Mouse (Mus musculus) hindbrain, embryonic 14.5 days (tissue): ENCODE measurements around the gene Cdk14. TPM values are rescaled to one million over a fixed set of nuclear protein-coding genes. Genes with fewer than 3 reads are reported as not detected.
A peak's percentile ranks its signal among the peaks of the same experiment; 100 is the strongest.

Experiments used
- ATAC-seq: fragments of 200-750 bp; cut with Nextera tagmentation; 2 replicates; pipeline ENCODE4 v1.8.0; 2017; ENCODE audit warnings: moderate number of reproducible peaks, mild to moderate bottlenecking, moderate TSS enrichment, moderate library complexity; ENCODE audit not compliant: low FRiP score
- DNase-seq: peaks from one replicate; pipeline ENCODE4 v3.0.0-alpha.2; 2015; ENCODE audit warnings: low spot score
- H3K27ac ChIP-seq: fragments of 300-500 bp; sonication (generic); 2 replicates; pipeline ENCODE4 v1.5.1; 2014; ENCODE audit warnings: mild to moderate bottlenecking, moderate library complexity
- H3K27me3 ChIP-seq: fragments of 300-500 bp; sonication (generic); 2 replicates; pipeline ENCODE4 v1.6.1; 2014; ENCODE audit warnings: mild to moderate bottlenecking, low read length, mixed read lengths; ENCODE audit not compliant: control insufficient read depth, insufficient read depth
- H3K36me3 ChIP-seq: fragments of 300-500 bp; sonication (generic); replicated peaks from 2 replicates; pipeline ENCODE4 v1.6.1; 2014; ENCODE audit not compliant: control insufficient read depth, insufficient read depth
- H3K4me1 ChIP-seq: fragments of 300-500 bp; sonication (generic); replicated peaks from 2 replicates; pipeline ENCODE4 v1.6.1; 2014; ENCODE audit warnings: antibody characterized with exemption, low read length, mixed read lengths; ENCODE audit not compliant: control insufficient read depth, insufficient read depth
- H3K4me2 ChIP-seq: fragments of 300-500 bp; sonication (generic); replicated peaks from 2 replicates; pipeline ENCODE4 v1.6.1; 2014; ENCODE audit warnings: mild to moderate bottlenecking, moderate library complexity
- H3K4me3 ChIP-seq: fragments of 300-500 bp; sonication (generic); replicated peaks from 2 replicates; pipeline ENCODE4 v1.5.1; 2014; ENCODE audit warnings: mild to moderate bottlenecking, low read length
- H3K9ac ChIP-seq: fragments of 300-500 bp; sonication (generic); 2 replicates; pipeline ENCODE4 v1.6.1; 2014
- H3K9me3 ChIP-seq: fragments of 300-500 bp; sonication (generic); 2 replicates; pipeline ENCODE4 v1.6.1; 2016; ENCODE audit warnings: low read length; ENCODE audit not compliant: control insufficient read depth
- WGBS: fragments of 180-500 bp; shearing (Covaris S2); extraction: QIAGEN DNeasy Blood & Tissue Kit; methylation state at CpG from one replicate; pipeline ENCODE4 v1.1.7; 2014; 5-methylcytosine and 5-hydroxymethylcytosine counted together
- polyA plus RNA-seq: library from polyadenylated mRNA; unstranded; fragments of >200 nt; fragmentation: Nextera tagmentation; extraction: Ambion mirVana; gene quantifications from 2 replicates; pipeline ENCODE4 v1.2.1, GENCODE M21; 2014

The Cdk14 gene
- polyA plus RNA-seq, 1 experiment from 2014 or later, result 55.6 TPM

GRCm38 (mm10) chr5:4773090-4773772, 646.9 kb downstream of the Cdk14 start:
- no peaks in the 10 kb centered on the region for H3K27me3 ChIP-seq
- no peak overlapping the region for H3K4me3 ChIP-seq
- DNase-seq (no peak), ATAC-seq (no peak)
- no peak overlapping the region for H3K9ac ChIP-seq
- H3K4me1 ChIP-seq, result 0 out of 2 replicates have a peak, but pooled peaks cover 6% of the 10 kb centered on the region
- 19% methylated on average over 9 of the region's 9 CpGs for WGBS
- H3K27ac ChIP-seq, result 0 out of 2 replicates have a peak overlapping the region, but pooled peaks have one; percentile 27
- H3K4me2 ChIP-seq, result no peak overlapping the region
- no peaks in the 10 kb centered on the region for H3K9me3 ChIP-seq
- no peaks in the 10 kb centered on the region for H3K36me3 ChIP-seq

- Histone ChIP-seq H3K36me3 (no peaks in the 10 kb centered on the region), H3K27ac (no peak overlapping the region), H3K4me2 (no peak overlapping the region), H3K4me1 (0 out of 2 replicates have a peak, but pooled peaks cover 6% of the 10 kb centered on the region), H3K9me3 (no peaks in the 10 kb centered on the region), H3K9ac (no peak overlapping the region), H3K4me3 (no peak overlapping the region), H3K27me3 (no peaks in the 10 kb centered on the region)
- no peak for DNase-seq
- ATAC-seq, result no peak
- WGBS, result 84% methylated on average over 1 of the region's 1 CpGs
These were observed 649.5 kb downstream of the Cdk14 start for GRCm38 (mm10) chr5:4770609-4771008.

- Histone ChIP-seq H3K9me3 (no peaks in the 10 kb centered on the region), H3K4me1 (no peaks in the 10 kb centered on the region), H3K27ac (no peak overlapping the region), H3K9ac (no peak overlapping the region), H3K4me2 (no peak overlapping the region), H3K27me3 (no peaks in the 10 kb centered on the region), H3K4me3 (no peak overlapping the region), H3K36me3 (no peaks in the 10 kb centered on the region)
- ATAC-seq, result no peak
- WGBS, result 80% methylated on average over 2 of the region's 2 CpGs
- DNase-seq, result no peak
These were observed 652.2 kb downstream of the Cdk14 start for GRCm38 (mm10) chr5:4767896-4768295.

- no peaks in the 10 kb centered on the region for H3K9me3 ChIP-seq
- no peaks in the 10 kb centered on the region for H3K36me3 ChIP-seq
- no peak for DNase-seq
- H3K9ac ChIP-seq, result no peak overlapping the region
- no peak for ATAC-seq
- H3K27me3 ChIP-seq, result no peaks in the 10 kb centered on the region
- H3K4me2 ChIP-seq, result no peak overlapping the region
- WGBS, result 72% methylated on average over 5 of the region's 5 CpGs
- H3K4me1 ChIP-seq, result no peaks in the 10 kb centered on the region
- no peak overlapping the region for H3K4me3 ChIP-seq
- no peak overlapping the region for H3K27ac ChIP-seq
These were observed 653.4 kb downstream of the Cdk14 start for GRCm38 (mm10) chr5:4766719-4767118.

- no peak overlapping the region for H3K27ac ChIP-seq
- DNase-seq (no peak), ATAC-seq (no peak)
- no peaks in the 10 kb centered on the region for H3K36me3 ChIP-seq
- H3K4me2 ChIP-seq, result no peak overlapping the region
- H3K9me3 ChIP-seq, result no peaks in the 10 kb centered on the region
- no peak overlapping the region for H3K4me3 ChIP-seq
- 0 out of 2 replicates have a peak, but pooled peaks cover 3% of the 10 kb centered on the region for H3K4me1 ChIP-seq
- 0 out of 2 replicates have a peak, but pooled peaks cover 6% of the 10 kb centered on the region for H3K27me3 ChIP-seq
- no peak overlapping the region for H3K9ac ChIP-seq
These were observed 658.2 kb downstream of the Cdk14 start for GRCm38 (mm10) chr5:4761891-4762290.

GRCm38 (mm10) chr5:4758331-4759080, 661.6 kb downstream of the Cdk14 start:
- peaks cover 19% of the 10 kb centered on the region for H3K4me1 ChIP-seq
- ATAC-seq (no peak), DNase-seq (no peak)
- H3K4me3 ChIP-seq, result peak overlapping the region; percentile 79
- 1% methylated on average over 23 of the region's 23 CpGs for WGBS
- no peaks in the 10 kb centered on the region for H3K9me3 ChIP-seq
- H3K27me3 ChIP-seq, result peaks cover 10% of the 10 kb centered on the region; the same call in 1 of the 2 replicates
- no peaks in the 10 kb centered on the region for H3K36me3 ChIP-seq
- H3K9ac ChIP-seq, result peak overlapping the region; percentile 67
- H3K27ac ChIP-seq, result peak overlapping the region; percentile 66
- peak overlapping the region; percentile 99 for H3K4me2 ChIP-seq

- H3K27me3 ChIP-seq, result peaks cover 10% of the 10 kb centered on the region; the same call in 1 of the 2 replicates
- H3K9ac ChIP-seq, result peak within 1 kb of the TSS; percentile 67
- peak within 1 kb of the TSS; percentile 86 for H3K27ac ChIP-seq
- peak within 1 kb of the TSS; percentile 79 for H3K4me3 ChIP-seq
- ATAC-seq (peak; percentile 95), DNase-seq (peak; percentile 91)
- peaks cover 19% of the 10 kb centered on the region for H3K4me1 ChIP-seq
- peak within 1 kb of the TSS; percentile 99 for H3K4me2 ChIP-seq
- under 1% methylated on average over 33 of the region's 33 CpGs for WGBS
- no peaks in the 10 kb centered on the region for H3K36me3 ChIP-seq
- no peaks in the 10 kb centered on the region for H3K9me3 ChIP-seq
These were observed 662.2 kb downstream of the Cdk14 start, which contains the start of gene Fzd1 for GRCm38 (mm10) chr5:4757902-4758301. Fzd1 (minus strand) TSS chr5:4758035.

- ATAC-seq (peak; percentile 39), DNase-seq (peak; percentile 52)
- WGBS, result under 1% methylated on average over 79 of the region's 80 CpGs
- Histone ChIP-seq H3K9me3 (no peaks in the 10 kb centered on the region), H3K36me3 (no peaks in the 10 kb centered on the region), H3K4me3 (peak overlapping the region; percentile 79), H3K9ac (peak overlapping the region; percentile 67), H3K4me1 (peaks cover 19% of the 10 kb centered on the region), H3K27me3 (peaks cover 10% of the 10 kb centered on the region; the same call in 1 of the 2 replicates), H3K27ac (peak overlapping the region; percentile 86), H3K4me2 (peak overlapping the region; percentile 99)
These were observed 663.0 kb downstream of the Cdk14 start for GRCm38 (mm10) chr5:4756871-4757711.
